Mouse (Mus musculus) ES-E14 (cell line): Measurements from ENCODE around the gene Atad1.

Experiments
- HCFC1 ChIP-seq: IDR thresholded peaks from 2 replicates; pipeline ENCODE4 v1.6.1; 2012; ENCODE audit warnings: low read length, inconsistent platforms, borderline replicate concordance; ENCODE audit not compliant: insufficient read depth
- MAFK ChIP-seq: IDR thresholded peaks from 2 replicates; pipeline ENCODE4 v1.6.1; 2014; ENCODE audit warnings: mild to moderate bottlenecking, low read depth, low read length, inconsistent platforms; ENCODE audit not compliant: insufficient read depth
- ZNF384 ChIP-seq: IDR thresholded peaks from 2 replicates; pipeline ENCODE4 v1.6.1; 2012; ENCODE audit warnings: low read depth, low read length, inconsistent platforms

GRCm38 (mm10) chr19:32687721-32688120, 51.9 kb downstream of the Atad1 start:
- TF ChIP-seq ZNF384 (no peak), MAFK (no peak), HCFC1 (no peak)
